ENCODE assay signal across 22 mouse cellular contexts in genomic region chr13:116187059-116187458, GRCm38 (mm10).
DNase-seq lines count a peak whose midpoint lies in the region; ATAC-seq and TF ChIP-seq lines count a peak whose summit lies in the region.
"Had no signal": no experiment of that assay in that cellular context is flagged by ENCODE, and none has a peak within 500 bp of the region (broad histone marks: within the 10 kb centered on the region; RNA-seq: fewer than 3 reads in every experiment).

No protein-coding gene starts in this region.

- intact Hi-C loops in heart, postnatal 36 days (cut with DNase I): no loop called here

- WGBS in heart, embryonic 10.5 days: 15% methylated on average over 7 of the region's 7 CpGs
- WGBS in heart, embryonic 14.5 days: 18% methylated on average over 7 of the region's 7 CpGs
- WGBS in liver, adult 2 months: 38% methylated on average over 7 of the region's 7 CpGs
- 55% methylated on average over 7 of the region's 7 CpGs for WGBS in liver, embryonic 12.5 days (ENCODE audit: insufficient replicate concordance)
- WGBS in lung, postnatal 0 days: 22% methylated on average over 7 of the region's 7 CpGs

- ATAC-seq in heart, embryonic 14.5 days (ENCODE audit: insufficient number of reproducible peaks, insufficient read depth, low FRiP score, low read depth): no peak
- no peak for ATAC-seq in liver, embryonic 12.5 days
- no peak for ATAC-seq in lung, postnatal 0 days
- ATAC-seq: CD4-positive, CD25-positive, alpha-beta regulatory T cell, adult 4 months; forebrain, embryonic 13.5 days; forebrain, postnatal 0 days; hindbrain, postnatal 0 days had no signal

- no peak overlapping the region for H3K9ac ChIP-seq in heart, embryonic 14.5 days (ENCODE audit: low read length)
- H3K9ac ChIP-seq in liver, adult 2 months (ENCODE audit: low read depth, low read length): no peak overlapping the region
- no peak overlapping the region for H3K9ac ChIP-seq in liver, embryonic 12.5 days
- no peak overlapping the region for H3K9ac ChIP-seq in lung, postnatal 0 days (replicated peaks; ENCODE audit: low read depth)
- H3K9ac ChIP-seq: forebrain, embryonic 13.5 days; forebrain, postnatal 0 days; hindbrain, embryonic 13.5 days had no signal

- peak overlapping the region; percentile 22; the same call in 1 of the 2 replicates for H3K4me3 ChIP-seq in heart, embryonic 10.5 days
- H3K4me3 ChIP-seq in heart, embryonic 14.5 days (ENCODE audit: control insufficient read depth in 1 of 2, insufficient read depth in 1 of 2, low read depth in 1 of 2, low read length in 2 of 2): peak overlapping the region in 1 of 2 experiments; percentile 6; a peak in 2 of 4 replicates
- H3K4me3 ChIP-seq in liver, adult 2 months (ENCODE audit: insufficient read depth, low read depth, low read length): no peak overlapping the region
- H3K4me3 ChIP-seq in liver, embryonic 12.5 days: no peak overlapping the region
- no peak overlapping the region for H3K4me3 ChIP-seq in lung, postnatal 0 days (ENCODE audit: low read depth, low read length)
- H3K4me3 ChIP-seq: embryonic facial prominence, embryonic 10.5 days; forebrain, embryonic 13.5 days; hindbrain, embryonic 13.5 days had no signal

- H3K9me3 ChIP-seq in heart, embryonic 10.5 days: no peaks in the 10 kb centered on the region
- no peaks in the 10 kb centered on the region for H3K9me3 ChIP-seq in heart, embryonic 14.5 days (ENCODE audit: control insufficient read depth, low read length)
- H3K9me3 ChIP-seq in liver, embryonic 12.5 days (replicated peaks): no peaks in the 10 kb centered on the region
- no peaks in the 10 kb centered on the region for H3K9me3 ChIP-seq in lung, postnatal 0 days (ENCODE audit: low read length)
- H3K9me3 ChIP-seq: embryonic facial prominence, embryonic 10.5 days; forebrain, embryonic 13.5 days; hindbrain, embryonic 13.5 days had no signal

- H3K4me1 ChIP-seq in heart, embryonic 10.5 days: peaks cover 8% of the 10 kb centered on the region; the same call in 1 of the 2 replicates
- peaks cover 2 to 10% of the 10 kb centered on the region in 2 experiments; a peak in 2 of 4 replicates for H3K4me1 ChIP-seq in heart, embryonic 14.5 days (ENCODE audit: control insufficient read depth in 2 of 2, insufficient read depth in 2 of 2, low read length in 2 of 2)
- H3K4me1 ChIP-seq in liver, adult 2 months (ENCODE audit: control insufficient read depth, insufficient read depth, low read length): no peaks in the 10 kb centered on the region
- H3K4me1 ChIP-seq in liver, embryonic 12.5 days: no peaks in the 10 kb centered on the region
- H3K4me1 ChIP-seq in lung, postnatal 0 days (ENCODE audit: insufficient read depth, low read depth, low read length): no peaks in the 10 kb centered on the region
- H3K4me1 ChIP-seq: forebrain, embryonic 13.5 days; hindbrain, embryonic 13.5 days had no signal

- peaks cover 54% of the 10 kb centered on the region for H3K27me3 ChIP-seq in heart, embryonic 10.5 days (ENCODE audit: insufficient read depth, poor library complexity, severe bottlenecking)
- no peaks in the 10 kb centered on the region for H3K27me3 ChIP-seq in heart, embryonic 14.5 days (ENCODE audit: control insufficient read depth, insufficient read depth, low read length)
- H3K27me3 ChIP-seq in liver, adult 2 months (ENCODE audit: control insufficient read depth, insufficient read depth, low read length): no peaks in the 10 kb centered on the region
- no peaks in the 10 kb centered on the region for H3K27me3 ChIP-seq in liver, embryonic 12.5 days (replicated peaks)
- H3K27me3 ChIP-seq in lung, postnatal 0 days (replicated peaks; ENCODE audit: insufficient read depth, low read length): no peaks in the 10 kb centered on the region
- H3K27me3 ChIP-seq: forebrain, embryonic 13.5 days; hindbrain, embryonic 13.5 days had no signal

- peak; percentile 76 for DNase-seq in heart, embryonic 10.5 days (ENCODE audit: low spot score)
- no peak for DNase-seq in heart, adult 18-20 months
- DNase-seq in heart, postnatal 36 days: no peak
- peak; percentile 39 for DNase-seq in liver, adult 2 months (ENCODE audit: extremely low read depth, low read depth, low spot score)
- peak; percentile 8 for DNase-seq in lung, postnatal 0 days (ENCODE audit: low spot score)
- no peak for DNase-seq in lung, postnatal 10 days
- DNase-seq: adrenal gland, adult 8-10 months; adrenal gland, postnatal 36 days; B cell, adult 2 months; cerebellum, adult 2 months; cerebellum, postnatal 10 days; forebrain, postnatal 0 days; gastrocnemius, postnatal 14 days; kidney, adult 11 months had no signal

- H3K4me2 ChIP-seq in heart, embryonic 14.5 days (ENCODE audit: low read length): peak overlapping the region; percentile 51
- H3K4me2 ChIP-seq in liver, embryonic 12.5 days: no peak overlapping the region
- 0 out of 2 replicates have a peak overlapping the region, but pooled peaks have one; percentile 11 for H3K4me2 ChIP-seq in lung, postnatal 0 days (replicated peaks; ENCODE audit: low read depth, low read length)
- H3K4me2 ChIP-seq: forebrain, embryonic 13.5 days; hindbrain, embryonic 13.5 days had no signal

- no peak for TF ChIP-seq EP300 in lung, postnatal 0 days (IDR thresholded peaks at IDR 0.05)

- no peak for TF ChIP-seq POLR2A in liver, adult 2 months (IDR thresholded peaks at IDR 0.05; ENCODE audit: extremely low read depth, insufficient read depth, low read length)

- H3K36me3 ChIP-seq in heart, embryonic 10.5 days: no peaks in the 10 kb centered on the region
- no peaks in the 10 kb centered on the region for H3K36me3 ChIP-seq in heart, embryonic 14.5 days (ENCODE audit: control insufficient read depth, insufficient read depth, low read length)
- H3K36me3 ChIP-seq in liver, adult 2 months (ENCODE audit: control insufficient read depth, insufficient read depth, low read length): no peaks in the 10 kb centered on the region
- no peaks in the 10 kb centered on the region for H3K36me3 ChIP-seq in liver, embryonic 12.5 days
- no peaks in the 10 kb centered on the region for H3K36me3 ChIP-seq in lung, postnatal 0 days (ENCODE audit: insufficient read depth, low read length)
- H3K36me3 ChIP-seq: embryonic facial prominence, embryonic 10.5 days; G1E; hindbrain, embryonic 13.5 days had no signal

- no peak for TF ChIP-seq CTCF in liver, adult 2 months (IDR thresholded peaks at IDR 0.05; ENCODE audit: low read depth, low read length)
- TF ChIP-seq CTCF in lung, postnatal 0 days (IDR thresholded peaks at IDR 0.05): no peak

- H3K27ac ChIP-seq in heart, embryonic 10.5 days: no peak overlapping the region
- H3K27ac ChIP-seq in heart, embryonic 14.5 days (replicated peaks in 1 of 2; ENCODE audit: control insufficient read depth in 1 of 2, insufficient read depth in 1 of 2, low read depth in 2 of 2, low read length in 2 of 2): no peak overlapping the region
- H3K27ac ChIP-seq in liver, adult 2 months (replicated peaks; ENCODE audit: insufficient read depth, low read depth, low read length): no peak overlapping the region
- H3K27ac ChIP-seq in liver, embryonic 12.5 days: no peak overlapping the region
- H3K27ac ChIP-seq in lung, postnatal 0 days (ENCODE audit: low read length): no peak overlapping the region
- H3K27ac ChIP-seq: embryonic facial prominence, embryonic 10.5 days; forebrain, embryonic 13.5 days; hindbrain, embryonic 13.5 days; hindbrain, postnatal 0 days had no signal

- H3K79me2 ChIP-seq in liver, adult 2 months (ENCODE audit: control insufficient read depth, insufficient read depth, low read length): no peaks in the 10 kb centered on the region

Comparison
In these comparisons a context has a peak if more than half of its experiments do, and no peak if none do; other contexts are left out.
1. DNase-seq: peak in heart, embryonic 10.5 days (single experiment), liver, adult 2 months (single experiment) and lung, postnatal 0 days (single experiment); none in heart, adult 18-20 months (0 of 2), heart, postnatal 36 days (0 of 2) and lung, postnatal 10 days (single experiment).